Mouse (Mus musculus) erythroid progenitor cell, adult 5-6 weeks (primary cell): Measurements from ENCODE around the gene Mob4. TPM values are rescaled to one million over a fixed set of nuclear protein-coding genes. Genes with fewer than 3 reads are reported as not detected.

Experiments used
- total RNA-seq, 2 experiments: library from RNA; stranded (forward) in 1 of 2; stranded (reverse) in 1 of 2; fragments of 150-400 nt in 1 of 2; fragments of 186-747, 209-891 nt in 1 of 2; gene quantifications; 2 replicates each; pipeline versions ENCODE4 v1.2.3 to v1.2.4; 2015 to 2017; ENCODE audit warnings: low replicate concordance in 2 of 2

Mob4 gene
- total RNA-seq, 2 experiments from 2014 or later: 31.9 to 70.0 TPM

Other genes starting within 250 kb of the Mob4 start
- gene Ankrd44, start 204.8 kb upstream of the Mob4 start, total RNA-seq (2015; ENCODE audit: low replicate concordance): 40.4 and 47.4 TPM in 2 replicates
- gene Ankrd44, start 204.8 kb upstream of the Mob4 start, total RNA-seq (2017; ENCODE audit: low replicate concordance): 13.4 and 18.6 TPM in 2 replicates
- 230 and 235 TPM in 2 replicates for gene Sf3b1, start 103.8 kb upstream of the Mob4 start, total RNA-seq (2015; ENCODE audit: low replicate concordance)
- 189 and 207 TPM in 2 replicates for gene Sf3b1, start 103.8 kb upstream of the Mob4 start, total RNA-seq (2017; ENCODE audit: low replicate concordance)
- gene Coq10b, start 78.5 kb upstream of the Mob4 start, total RNA-seq (2015; ENCODE audit: low replicate concordance): 12.6 and 21.0 TPM in 2 replicates
- gene Coq10b, start 78.5 kb upstream of the Mob4 start, total RNA-seq (2017; ENCODE audit: low replicate concordance): 10.1 and 26.6 TPM in 2 replicates
- 63.4 and 84.3 TPM in 2 replicates for gene Hspe1, start 43.1 kb upstream of the Mob4 start, total RNA-seq (2015; ENCODE audit: low replicate concordance)
- gene Hspe1, start 43.1 kb upstream of the Mob4 start, total RNA-seq (2017; ENCODE audit: low replicate concordance): 40.1 and 54.0 TPM in 2 replicates
- 21.3 and 49.9 TPM in 2 replicates for gene Hspd1, start 43.0 kb upstream of the Mob4 start, total RNA-seq (2015; ENCODE audit: low replicate concordance)
- 35.6 and 60.8 TPM in 2 replicates for gene Hspd1, start 43.0 kb upstream of the Mob4 start, total RNA-seq (2017; ENCODE audit: low replicate concordance)
- not detected in 2 replicates for gene Rftn2, start 95.6 kb downstream of the Mob4 start, total RNA-seq (2015; ENCODE audit: low replicate concordance)
- gene Rftn2, start 95.6 kb downstream of the Mob4 start, total RNA-seq (2017; ENCODE audit: low replicate concordance): not detected in 2 replicates
- gene Mars2, start 105.9 kb downstream of the Mob4 start, total RNA-seq (2015; ENCODE audit: low replicate concordance): 0.84 and 1.4 TPM in 2 replicates
- 2.7 and 3.7 TPM in 2 replicates for gene Mars2, start 105.9 kb downstream of the Mob4 start, total RNA-seq (2017; ENCODE audit: low replicate concordance)
- gene Boll, start 232.2 kb downstream of the Mob4 start, total RNA-seq (2015; ENCODE audit: low replicate concordance): not detected in 2 replicates
- gene Boll, start 232.2 kb downstream of the Mob4 start, total RNA-seq (2017; ENCODE audit: low replicate concordance): not detected in 2 replicates